Mouse (Mus musculus) midbrain, embryonic 15.5 days (tissue): ENCODE measurements around the gene C1ql1. TPM values are rescaled to one million over a fixed set of nuclear protein-coding genes. Genes with fewer than 3 reads are reported as not detected.

Source experiments
- ATAC-seq: fragments of 200-750 bp; cut with Nextera tagmentation; replicated peaks from 2 replicates; pipeline ENCODE4 v1.8.0; 2017; ENCODE audit warnings: moderate TSS enrichment
- H3K27ac ChIP-seq: fragments of 300-500 bp; sonication (generic); 2 replicates; pipeline ENCODE4 v1.5.1; 2015; ENCODE audit warnings: mild to moderate bottlenecking, inconsistent platforms
- H3K27me3 ChIP-seq: fragments of 300-500 bp; sonication (generic); replicated peaks from 2 replicates; pipeline ENCODE4 v1.6.1; 2015; ENCODE audit warnings: inconsistent platforms
- H3K36me3 ChIP-seq: fragments of 300-500 bp; sonication (generic); replicated peaks from 2 replicates; pipeline ENCODE4 v1.6.1; 2015; ENCODE audit warnings: inconsistent platforms
- H3K4me1 ChIP-seq: fragments of 300-500 bp; sonication (generic); 2 replicates; pipeline ENCODE4 v1.6.1; 2015; ENCODE audit warnings: inconsistent platforms
- H3K4me2 ChIP-seq: fragments of 300-500 bp; sonication (generic); 2 replicates; pipeline ENCODE4 v1.6.1; 2015; ENCODE audit warnings: inconsistent platforms, mild to moderate bottlenecking, moderate library complexity
- H3K4me3 ChIP-seq: fragments of 300-500 bp; sonication (generic); 2 replicates; pipeline ENCODE4 v1.5.1; 2015; ENCODE audit warnings: mild to moderate bottlenecking, inconsistent platforms
- H3K9ac ChIP-seq: fragments of 300-500 bp; sonication (generic); 2 replicates; pipeline ENCODE4 v1.6.1; 2015; ENCODE audit warnings: mild to moderate bottlenecking, inconsistent platforms
- H3K9me3 ChIP-seq: fragments of 300-500 bp; sonication (generic); 2 replicates; pipeline ENCODE4 v1.6.1; 2016; ENCODE audit warnings: inconsistent platforms
- WGBS: fragments of 180-500 bp; shearing (Covaris S2); methylation state at CpG from one replicate; pipeline ENCODE4 v1.1.7; 2015; ENCODE audit warnings: mixed read lengths; 5-methylcytosine and 5-hydroxymethylcytosine counted together
- polyA plus RNA-seq: library from polyadenylated mRNA; unstranded; fragments of >200 nt; fragmentation: Nextera tagmentation; extraction: Ambion mirVana; gene quantifications from 2 replicates; pipeline ENCODE4 v1.2.1, GENCODE M21; 2015

Gene C1ql1
- polyA plus RNA-seq, 1 experiment from 2014 or later, result 11.7 TPM

- Histone ChIP-seq H3K9me3 (no peaks in the 10 kb centered on the region), H3K4me1 (peaks cover 24% of the 10 kb centered on the region), H3K36me3 (no peaks in the 10 kb centered on the region), H3K27me3 (no peaks in the 10 kb centered on the region), H3K4me3 (no peak overlapping the region), H3K4me2 (no peak overlapping the region), H3K9ac (no peak overlapping the region), H3K27ac (0 out of 2 replicates have a peak overlapping the region, but pooled peaks have one; percentile 38)
- ATAC-seq, result no peak
- 36% methylated on average over 16 of the region's 16 CpGs for WGBS
Measured at GRCm38 (mm10) chr11:102956962-102957614, 10.6 kb upstream of the C1ql1 start.

DNA sequence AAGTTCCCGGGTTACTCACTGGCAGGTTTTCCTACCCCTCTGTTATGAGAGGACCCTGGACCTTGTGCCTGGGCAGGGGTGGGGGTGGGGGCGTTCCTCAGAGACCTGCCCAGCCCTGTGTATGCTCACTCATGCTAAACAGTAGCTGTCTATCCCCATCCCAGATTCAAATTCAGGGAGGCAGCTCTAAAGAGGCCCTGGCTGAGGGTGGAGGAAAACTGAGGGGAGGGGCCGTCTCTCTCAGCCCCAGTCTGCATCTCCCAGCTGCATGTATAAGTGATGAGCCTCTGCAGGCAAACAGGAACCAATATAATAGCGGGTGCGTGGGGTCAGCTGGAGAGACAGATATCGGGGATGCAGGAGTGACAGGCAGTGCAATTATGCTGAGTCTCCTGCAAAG is 6.4 kb upstream of the C1ql1 start:
- Histone ChIP-seq H3K36me3 (no peaks in the 10 kb centered on the region), H3K4me2 (no peak overlapping the region), H3K4me3 (no peak overlapping the region), H3K4me1 (peaks cover 33% of the 10 kb centered on the region), H3K27me3 (peaks cover 25% of the 10 kb centered on the region), H3K9ac (no peak overlapping the region), H3K27ac (no peak overlapping the region), H3K9me3 (no peaks in the 10 kb centered on the region)
- WGBS, result 11% methylated on average over 6 of the region's 6 CpGs
- 0 out of 2 replicates have a peak, but pooled peaks have one; percentile 28 for ATAC-seq

DNA sequence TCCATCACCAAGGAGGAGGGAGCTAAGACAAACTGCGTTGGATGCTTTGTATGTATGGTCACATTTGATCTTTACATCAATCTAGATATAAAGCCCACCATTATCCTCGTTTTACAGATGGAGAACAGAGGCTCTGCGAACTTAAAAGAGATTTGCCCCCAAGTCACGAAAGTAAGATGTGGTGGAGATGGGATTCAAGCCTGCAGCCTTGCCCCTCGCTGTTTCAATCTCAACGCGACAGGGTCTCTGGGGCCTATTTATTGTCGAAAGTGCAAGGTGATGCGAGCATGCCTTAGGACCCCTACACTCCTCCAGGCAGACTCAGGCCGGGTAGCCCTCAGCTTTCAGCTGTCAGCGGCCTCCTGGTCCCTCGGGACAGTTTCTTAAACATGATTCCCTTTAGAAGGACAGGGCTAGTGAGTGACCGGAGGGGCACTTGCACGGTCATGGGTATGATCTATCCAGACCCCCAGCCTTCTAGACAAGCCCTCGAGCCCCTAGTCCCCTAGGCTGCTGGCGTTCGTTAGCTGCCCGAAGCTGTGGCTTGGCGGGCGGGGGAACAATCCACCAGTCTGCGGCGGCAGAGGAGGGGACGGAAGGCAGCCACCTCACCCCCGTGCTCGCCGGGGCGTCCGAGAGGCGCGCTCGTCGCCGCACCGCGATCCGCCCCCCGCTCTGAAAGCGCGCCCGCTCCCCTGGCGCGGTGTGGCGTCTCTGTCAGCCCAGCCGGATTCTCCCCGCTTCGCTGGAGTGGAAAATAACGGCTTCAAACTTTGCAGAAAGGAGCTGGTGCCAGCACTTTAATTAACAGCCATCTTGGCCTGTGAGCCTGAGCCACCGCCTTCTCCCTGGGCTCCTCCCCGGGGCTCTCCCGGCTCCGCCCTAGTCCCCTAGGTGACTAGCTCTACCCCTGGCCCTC is 1.8 kb upstream of the C1ql1 start:
- Histone ChIP-seq H3K4me3 (peak overlapping the region; percentile 34), H3K36me3 (no peaks in the 10 kb centered on the region), H3K27ac (no peak overlapping the region), H3K9me3 (no peaks in the 10 kb centered on the region), H3K4me2 (peak overlapping the region; percentile 61), H3K9ac (peak overlapping the region; percentile 26), H3K27me3 (peaks cover 70% of the 10 kb centered on the region), H3K4me1 (peaks cover 46% of the 10 kb centered on the region)
- no peak for ATAC-seq
- 2% methylated on average over 51 of the region's 51 CpGs for WGBS

DNA sequence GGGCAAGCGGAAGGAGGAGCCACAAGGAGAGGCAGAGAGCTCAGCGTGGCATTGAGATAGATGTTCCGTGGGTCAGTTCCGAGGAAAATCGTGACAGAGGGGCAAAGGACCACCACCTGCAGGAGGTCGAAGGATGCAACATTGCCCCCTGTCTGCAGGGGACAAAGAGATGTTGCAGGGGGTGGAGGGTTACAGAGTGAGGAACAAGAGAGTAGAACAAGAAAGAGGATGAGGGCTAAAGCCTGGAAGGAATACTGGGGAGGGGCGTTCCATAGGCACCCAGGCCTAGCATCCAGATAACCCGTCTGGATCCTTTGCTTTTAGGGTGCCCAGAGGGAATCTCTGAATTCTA is 480 bp upstream of the C1ql1 start:
- Histone ChIP-seq H3K27me3 (peaks cover 81% of the 10 kb centered on the region), H3K9ac (no peak overlapping the region), H3K27ac (no peak overlapping the region), H3K4me2 (peak overlapping the region; percentile 59), H3K4me3 (peak overlapping the region; percentile 40), H3K9me3 (no peaks in the 10 kb centered on the region), H3K36me3 (no peaks in the 10 kb centered on the region), H3K4me1 (peaks cover 40% of the 10 kb centered on the region)
- no peak for ATAC-seq
- WGBS, result 6% methylated on average over 8 of the region's 8 CpGs

- no peak overlapping the region for H3K27ac ChIP-seq
- H3K36me3 ChIP-seq, result no peaks in the 10 kb centered on the region
- peak overlapping the region; percentile 40 for H3K4me3 ChIP-seq
- no peak overlapping the region for H3K9ac ChIP-seq
- H3K9me3 ChIP-seq, result no peaks in the 10 kb centered on the region
- ATAC-seq, result peak; percentile 21; the same call in 1 of the 2 replicates
- peak overlapping the region; percentile 59 for H3K4me2 ChIP-seq
- H3K27me3 ChIP-seq, result peaks cover 73% of the 10 kb centered on the region
- WGBS, result 2% methylated on average over 54 of the region's 54 CpGs
- peaks cover 40% of the 10 kb centered on the region for H3K4me1 ChIP-seq
Measured at GRCm38 (mm10) chr11:102945306-102946264, 903 bp downstream of the C1ql1 start.

DNA sequence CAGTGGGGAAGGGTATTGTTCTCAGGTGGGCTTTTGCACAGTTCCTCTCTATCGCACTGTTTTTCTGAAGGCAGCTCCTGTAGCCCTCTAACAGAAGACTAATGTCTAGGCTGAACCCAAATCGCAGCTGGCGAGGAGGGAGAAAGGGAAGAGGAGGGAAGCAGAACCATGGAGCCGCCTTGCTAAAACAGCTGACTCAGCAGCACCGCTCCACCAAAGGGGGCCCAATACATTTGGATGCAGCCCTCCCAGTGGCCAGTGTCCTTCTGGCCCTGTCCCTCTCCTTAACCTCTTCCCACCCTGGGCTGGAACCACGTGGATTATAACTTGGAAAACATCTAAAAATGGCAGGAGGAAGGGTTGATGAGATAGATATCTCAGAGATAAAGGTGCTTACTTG is 5.3 kb downstream of the C1ql1 start:
- Histone ChIP-seq H3K36me3 (no peaks in the 10 kb centered on the region), H3K4me2 (no peak overlapping the region), H3K4me1 (peaks cover 34% of the 10 kb centered on the region), H3K9me3 (no peaks in the 10 kb centered on the region), H3K27ac (no peak overlapping the region), H3K4me3 (no peak overlapping the region), H3K9ac (no peak overlapping the region), H3K27me3 (peaks cover 40% of the 10 kb centered on the region)
- 62% methylated on average over 6 of the region's 6 CpGs for WGBS
- ATAC-seq, result no peak

DNA sequence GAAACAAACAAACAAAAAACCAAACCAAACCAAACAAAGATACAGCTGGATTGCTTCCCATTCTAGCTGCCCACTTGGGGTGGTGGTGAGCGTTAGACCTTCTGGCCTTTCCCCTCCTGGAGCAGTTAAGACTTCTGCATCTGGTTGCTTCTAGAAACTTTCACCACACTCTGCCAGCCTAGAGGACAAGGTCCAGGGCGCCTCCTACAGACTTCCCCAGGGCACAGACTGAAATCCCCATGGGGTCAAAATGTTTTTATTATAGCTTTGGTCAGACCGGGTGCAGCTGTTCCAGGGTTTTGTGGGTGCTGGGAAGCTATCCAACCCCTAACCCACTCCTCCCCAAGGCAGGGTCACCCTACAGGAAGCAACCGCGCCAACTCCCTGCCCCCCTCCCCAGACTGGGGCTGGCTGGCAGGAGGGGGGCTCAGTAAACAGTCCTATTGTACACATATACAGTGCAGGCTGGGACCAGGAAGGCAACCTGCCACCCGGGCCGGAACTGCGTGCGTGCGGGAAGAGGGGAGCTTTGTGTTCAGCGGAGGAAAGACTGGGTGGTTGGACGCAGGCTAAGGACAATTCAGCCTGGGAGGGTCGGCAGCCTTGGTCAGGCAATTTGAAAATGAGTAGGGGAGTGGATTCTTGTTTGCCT is 7.3 kb downstream of the C1ql1 start:
- WGBS, result 41% methylated on average over 13 of the region's 13 CpGs
- Histone ChIP-seq H3K9me3 (no peaks in the 10 kb centered on the region), H3K27me3 (peaks cover 20% of the 10 kb centered on the region), H3K4me3 (no peak overlapping the region), H3K4me1 (peaks cover 19% of the 10 kb centered on the region), H3K36me3 (no peaks in the 10 kb centered on the region), H3K27ac (no peak overlapping the region), H3K4me2 (peak overlapping the region; percentile 25; the same call in 1 of the 2 replicates), H3K9ac (no peak overlapping the region)
- 0 out of 2 replicates have a peak, but pooled peaks have one; percentile 20 for ATAC-seq

- Histone ChIP-seq H3K36me3 (no peaks in the 10 kb centered on the region), H3K4me2 (no peak overlapping the region), H3K4me1 (peaks cover 19% of the 10 kb centered on the region), H3K27ac (no peak overlapping the region), H3K4me3 (no peak overlapping the region), H3K27me3 (peaks cover 5% of the 10 kb centered on the region), H3K9me3 (no peaks in the 10 kb centered on the region), H3K9ac (no peak overlapping the region)
- 49% methylated on average over 3 of the region's 3 CpGs for WGBS
- ATAC-seq, result 0 out of 2 replicates have a peak, but pooled peaks have one; percentile 24
Measured at GRCm38 (mm10) chr11:102937529-102938182, 8.8 kb downstream of the C1ql1 start.

GRCm38 (mm10) chr11:102936272-102936671 is 10.2 kb downstream of the C1ql1 start:
- no peak overlapping the region for H3K27ac ChIP-seq
- no peak overlapping the region for H3K4me2 ChIP-seq
- no peak overlapping the region for H3K4me3 ChIP-seq
- no peaks in the 10 kb centered on the region for H3K27me3 ChIP-seq
- no peaks in the 10 kb centered on the region for H3K9me3 ChIP-seq
- no peak for ATAC-seq
- WGBS, result 58% methylated on average over 4 of the region's 4 CpGs
- H3K36me3 ChIP-seq, result no peaks in the 10 kb centered on the region
- H3K4me1 ChIP-seq, result peaks cover 19% of the 10 kb centered on the region
- no peak overlapping the region for H3K9ac ChIP-seq

GRCm38 (mm10) chr11:102930672-102931071 is 15.8 kb downstream of the C1ql1 start:
- no peak for ATAC-seq
- Histone ChIP-seq H3K9ac (no peak overlapping the region), H3K9me3 (no peaks in the 10 kb centered on the region), H3K4me3 (no peak overlapping the region), H3K36me3 (no peaks in the 10 kb centered on the region), H3K27me3 (no peaks in the 10 kb centered on the region), H3K4me1 (no peaks in the 10 kb centered on the region; the same call in 1 of the 2 replicates), H3K27ac (no peak overlapping the region), H3K4me2 (no peak overlapping the region)
- WGBS, result 89% methylated on average over 10 of the region's 10 CpGs

GRCm38 (mm10) chr11:102925351-102925717 is 21.2 kb downstream of the C1ql1 start:
- Histone ChIP-seq H3K27me3 (no peaks in the 10 kb centered on the region; the same call in 1 of the 2 replicates), H3K9ac (peak overlapping the region; percentile 37), H3K36me3 (no peaks in the 10 kb centered on the region), H3K9me3 (no peaks in the 10 kb centered on the region), H3K4me3 (peak overlapping the region; percentile 49), H3K27ac (peak overlapping the region; percentile 66), H3K4me1 (peaks cover 18% of the 10 kb centered on the region), H3K4me2 (peak overlapping the region; percentile 78)
- 1% methylated on average over 10 of the region's 10 CpGs for WGBS
- ATAC-seq, result peak; percentile 14; the same call in 1 of the 2 replicates
